In the genomic region with DNA sequence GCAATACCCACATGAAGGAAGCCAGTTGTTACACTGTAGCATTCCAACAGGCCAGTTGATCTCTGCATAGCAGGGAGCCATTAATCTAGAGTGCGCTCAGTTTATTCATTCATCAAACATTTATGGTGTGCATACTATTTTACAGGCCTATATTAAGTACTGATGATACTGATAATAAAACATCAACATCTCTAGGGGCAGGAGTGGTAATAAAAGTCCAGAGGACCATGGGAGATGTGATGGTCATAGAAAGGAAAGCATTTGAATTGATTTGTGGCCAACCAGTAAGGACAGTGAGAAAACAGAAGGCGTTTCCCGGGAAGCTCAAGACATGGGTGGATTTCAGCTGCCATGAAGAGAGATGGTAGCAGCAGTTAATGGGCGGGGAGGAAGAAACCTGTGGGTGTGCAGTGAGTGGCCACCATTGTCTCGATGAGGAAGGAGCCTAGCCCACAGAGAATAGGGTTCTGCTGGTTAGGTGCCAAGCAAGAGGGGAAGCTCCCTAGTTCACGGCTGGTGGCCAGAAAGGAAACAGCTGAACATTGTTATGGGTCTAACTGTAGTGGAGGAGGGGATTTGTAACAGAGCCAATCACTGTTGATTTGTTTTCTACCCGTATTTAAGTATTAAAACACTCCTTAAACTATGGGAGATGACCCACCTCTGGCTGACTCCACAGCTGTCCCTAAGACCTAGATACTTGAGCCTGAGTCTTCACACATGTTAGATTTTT, we compare ENCODE assay signal across 9 mouse cellular contexts.
DNase-seq lines count a peak whose midpoint lies in the region; ATAC-seq lines count a peak whose summit lies in the region.
"Had no signal": no experiment of that assay in that cellular context is flagged by ENCODE, and none has a peak within 500 bp of the region (broad histone marks: within the 10 kb centered on the region; RNA-seq: fewer than 3 reads in every experiment).

No protein-coding gene starts in this region.

- no peaks in the 10 kb centered on the region for H3K9me3 ChIP-seq in liver, embryonic 15.5 days (replicated peaks)
- H3K9me3 ChIP-seq: midbrain, embryonic 12.5 days had no signal

- ATAC-seq in liver, embryonic 15.5 days (ENCODE audit: insufficient read depth): no peak
- ATAC-seq in frontal cortex, adult (ENCODE audit: low TSS enrichment): no peak

- no peak overlapping the region for H3K4me3 ChIP-seq in liver, embryonic 15.5 days (replicated peaks)
- H3K4me3 ChIP-seq: midbrain, embryonic 12.5 days had no signal

- no peak overlapping the region for H3K9ac ChIP-seq in liver, embryonic 15.5 days
- H3K9ac ChIP-seq: midbrain, embryonic 12.5 days had no signal

- peaks cover 51% of the 10 kb centered on the region for H3K4me1 ChIP-seq in liver, embryonic 15.5 days (replicated peaks)
- H3K4me1 ChIP-seq: midbrain, embryonic 12.5 days had no signal

- H3K27ac ChIP-seq in liver, embryonic 15.5 days (replicated peaks): peak overlapping the region; percentile 3; the same call in 1 of the 2 replicates
- H3K27ac ChIP-seq: midbrain, embryonic 12.5 days had no signal

- intact Hi-C loops in heart, postnatal 10 days (cut with DNase I): loop anchor here (1.0 kb wide), 1 partner anchor 115 kb away; no protein-coding TSS in a partner anchor

- peak; percentile 44 to 69 for DNase-seq in adrenal gland, adult (ENCODE audit: inconsistent age in 2 of 2, low spot score in 1 of 2)
- no peak for DNase-seq in adrenal gland, adult 18-20 months (ENCODE audit: low spot score in 2 of 2)
- DNase-seq in adrenal gland, adult 2 months: peak; percentile 50
- DNase-seq in heart, postnatal 10 days: peak; percentile 82 to 86
- DNase-seq in spleen, adult 12 weeks (ENCODE audit: low spot score): peak; percentile 23
- no peak for DNase-seq in urinary bladder, postnatal 10 days (ENCODE audit: low spot score)

- no peaks in the 10 kb centered on the region for H3K27me3 ChIP-seq in liver, embryonic 15.5 days
- H3K27me3 ChIP-seq: midbrain, embryonic 12.5 days had no signal

- 49% methylated on average over 7 of the region's 7 CpGs for WGBS in liver, embryonic 15.5 days (ENCODE audit: insufficient replicate concordance)

- 0 out of 2 replicates have a peak overlapping the region, but pooled peaks have one; percentile 25 for H3K4me2 ChIP-seq in liver, embryonic 15.5 days
- H3K4me2 ChIP-seq: midbrain, embryonic 12.5 days had no signal

- H3K36me3 ChIP-seq in liver, embryonic 15.5 days (replicated peaks): no peaks in the 10 kb centered on the region
- H3K36me3 ChIP-seq: midbrain, embryonic 12.5 days had no signal

Comparison
In these comparisons a context has a peak if more than half of its experiments do, and no peak if none do; other contexts are left out.
1. DNase-seq: peak in adrenal gland, adult (2 of 2), adrenal gland, adult 2 months (single experiment), heart, postnatal 10 days (2 of 2) and spleen, adult 12 weeks (single experiment); none in adrenal gland, adult 18-20 months (0 of 2) and urinary bladder, postnatal 10 days (single experiment).